Mouse (Mus musculus) hematopoietic stem cell, adult 5-6 weeks (primary cell): ENCODE results near the gene Bid. TPM values are rescaled to one million over a fixed set of nuclear protein-coding genes. Genes with fewer than 3 reads are reported as not detected.
A peak's percentile ranks its signal among the peaks of the same experiment; 100 is the strongest.
"Not testable (repeated sequence)": the region's sequence is repeated elsewhere in the genome, so short reads cannot be mapped to it uniquely, and the experiment has no call there.

ENCODE experiments used
- ATAC-seq, 2 experiments: fragments of 125-278 bp in 1 of 2; replicated peaks in 1 of 2; 2 replicates each; pipeline ENCODE4 v1.8.0; 2016 to 2017; ENCODE audit warnings: inconsistent platforms in 2 of 2, mild to moderate bottlenecking in 2 of 2, moderate number of reproducible peaks in 2 of 2, low read depth in 1 of 2, moderate TSS enrichment in 1 of 2; ENCODE audit not compliant: low FRiP score in 2 of 2, poor library complexity in 2 of 2, severe bottlenecking in 2 of 2, insufficient read depth in 1 of 2, low TSS enrichment in 1 of 2
- total RNA-seq: library from RNA; stranded (forward); fragments of 172-1452, 232-1000 nt; gene quantifications from 2 replicates; pipeline ENCODE4 v1.2.3, GENCODE M21; 2017

Gene Bid
- total RNA-seq, 1 experiment from 2014 or later = 14.0 TPM

DNA sequence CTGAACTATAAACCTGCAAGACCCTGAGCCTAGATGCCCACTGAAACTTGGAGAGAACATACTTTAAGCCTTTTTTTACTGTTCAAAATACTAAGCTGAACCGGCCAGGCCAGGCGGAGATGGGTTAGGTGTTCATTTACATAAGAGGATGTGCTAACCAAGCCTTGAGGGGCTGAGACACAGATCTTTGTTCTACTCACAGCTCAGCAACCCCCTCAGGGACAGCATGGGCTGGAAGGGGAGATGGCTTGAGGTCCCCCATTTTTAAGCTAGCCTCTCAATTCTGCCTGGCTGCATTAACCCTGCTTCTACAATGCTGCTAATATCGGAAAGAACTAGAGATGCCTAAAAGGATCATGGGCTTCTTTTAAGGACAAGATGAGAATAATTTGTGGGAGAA, 23.1 kb upstream of the Bid start:
- no peak for ATAC-seq

DNA sequence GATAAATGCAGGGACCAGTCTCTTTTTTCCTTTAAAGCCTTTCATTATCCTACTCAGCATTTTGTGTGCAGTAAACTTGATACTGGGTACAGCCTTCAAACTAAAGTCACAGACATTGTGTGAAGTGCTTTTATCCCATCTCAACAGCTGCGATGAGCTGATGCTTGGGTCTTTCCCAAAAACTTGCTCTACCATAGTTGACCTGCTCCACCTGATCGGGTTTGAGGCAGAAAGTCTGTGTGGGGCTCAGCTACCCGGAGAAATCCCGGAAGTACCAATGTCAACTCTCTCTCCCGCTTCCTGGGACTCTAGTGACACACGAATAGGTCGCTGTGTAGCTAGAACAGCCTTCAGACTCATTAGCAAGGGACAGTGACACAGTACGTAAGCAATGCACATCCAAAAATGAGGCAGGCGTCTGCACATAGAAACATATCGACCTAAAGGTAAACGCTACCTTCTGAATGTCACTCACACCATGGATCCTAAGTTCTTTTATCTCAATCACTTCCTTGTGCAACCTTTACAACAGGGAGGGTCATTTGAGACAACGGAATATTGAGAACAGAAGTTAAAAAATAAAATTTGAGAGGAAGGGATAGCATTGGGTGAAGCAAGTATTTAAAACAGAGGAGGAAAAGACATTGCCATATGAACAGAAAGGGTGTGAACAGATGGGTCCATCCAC, 22.3 kb upstream of the Bid start:
- ATAC-seq = no peak

DNA sequence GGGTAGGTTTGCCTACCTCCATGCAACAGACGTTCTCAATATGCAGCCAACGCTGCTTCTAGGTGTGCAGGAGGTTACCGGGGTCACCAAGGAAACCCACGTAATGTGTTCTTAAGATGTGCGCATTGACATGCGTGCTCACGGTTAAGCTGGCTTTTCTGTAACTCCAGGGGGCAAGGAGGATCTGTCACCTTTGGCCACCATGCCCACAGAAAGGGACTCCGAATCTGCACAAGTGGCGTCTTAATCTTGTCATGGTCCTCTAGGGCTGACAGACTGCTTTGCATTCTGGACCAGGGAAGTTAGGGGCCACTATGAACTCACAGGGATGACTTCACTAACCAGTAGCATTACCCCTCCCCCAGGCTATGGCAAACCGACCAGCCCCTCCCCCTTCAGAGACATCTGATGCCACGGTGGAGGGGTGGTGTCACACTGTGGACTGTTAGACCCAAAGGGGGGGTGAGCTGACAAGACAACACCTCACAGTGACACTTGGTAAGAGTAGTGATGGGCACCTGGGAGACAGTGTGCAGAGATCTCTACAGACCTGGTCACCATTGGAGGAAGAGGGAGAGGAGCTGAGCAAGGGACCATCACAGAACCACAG, 21.5 kb upstream of the Bid start:
- no peak for ATAC-seq

DNA sequence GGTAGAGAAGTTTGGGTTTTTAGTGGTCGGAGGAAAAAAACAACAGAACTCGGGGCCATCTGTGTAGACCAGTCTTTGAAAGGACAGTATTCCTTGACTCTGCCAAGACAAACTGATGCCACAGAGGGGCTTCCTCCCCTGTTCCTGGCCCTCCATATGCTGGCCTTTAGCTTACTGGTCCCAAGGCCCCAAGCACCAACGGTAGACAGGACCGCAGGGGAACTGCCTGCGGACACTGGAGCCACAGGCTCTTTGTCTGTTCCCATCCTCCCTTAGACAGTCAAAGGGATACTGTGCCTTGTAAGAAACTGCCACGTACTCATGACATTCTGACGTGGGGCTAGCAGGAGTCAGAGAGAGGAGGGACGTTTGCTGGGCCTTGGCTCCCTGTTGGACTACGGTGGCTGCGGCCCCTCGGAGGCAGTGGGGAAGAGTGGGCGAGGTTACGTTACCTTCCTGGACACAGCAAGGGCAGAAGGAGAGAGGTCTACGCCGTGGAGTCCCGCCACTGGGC, 20.5 kb upstream of the Bid start:
- ATAC-seq = no peak

DNA sequence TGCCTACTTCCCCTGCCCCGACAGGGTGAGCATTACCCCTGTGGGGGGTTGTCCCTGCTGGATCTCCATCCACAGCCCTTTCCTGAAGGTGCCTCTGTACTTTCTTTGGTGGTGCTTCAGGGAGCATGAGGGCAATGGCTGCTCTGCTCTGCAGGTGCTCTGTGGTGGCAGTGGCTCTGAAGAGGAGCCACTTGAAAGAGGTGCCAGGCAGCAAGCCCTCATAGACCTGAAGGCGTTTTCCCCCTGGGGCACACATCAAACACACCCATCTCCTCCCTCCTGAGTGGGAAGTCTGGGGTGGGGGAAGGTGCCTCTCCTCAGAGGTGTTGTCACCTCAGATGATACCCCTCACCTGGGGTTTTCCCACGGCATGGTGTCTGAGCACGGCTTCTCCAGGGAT, 17.5 kb upstream of the Bid start:
- ATAC-seq = no peak

DNA sequence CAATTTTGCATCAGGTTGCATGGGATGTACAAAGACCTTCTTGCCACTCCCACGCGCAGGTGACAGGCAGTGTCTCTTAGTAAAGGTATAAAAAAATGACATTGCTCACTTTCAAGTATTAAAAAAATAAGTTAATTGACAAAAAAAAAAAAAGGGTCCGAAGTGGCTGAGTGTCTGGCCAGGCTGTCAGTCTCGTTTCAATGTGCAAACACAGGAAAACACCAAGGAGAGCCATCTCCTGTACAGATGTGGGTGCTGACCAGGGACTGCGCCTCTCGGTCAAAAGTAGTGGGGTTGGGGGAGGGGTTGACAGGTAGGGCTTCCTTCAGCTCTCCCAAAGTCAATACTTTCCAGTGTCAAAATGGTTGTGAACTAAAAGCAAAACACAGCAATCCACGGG, 17.0 kb upstream of the Bid start:
- no peak for ATAC-seq

DNA sequence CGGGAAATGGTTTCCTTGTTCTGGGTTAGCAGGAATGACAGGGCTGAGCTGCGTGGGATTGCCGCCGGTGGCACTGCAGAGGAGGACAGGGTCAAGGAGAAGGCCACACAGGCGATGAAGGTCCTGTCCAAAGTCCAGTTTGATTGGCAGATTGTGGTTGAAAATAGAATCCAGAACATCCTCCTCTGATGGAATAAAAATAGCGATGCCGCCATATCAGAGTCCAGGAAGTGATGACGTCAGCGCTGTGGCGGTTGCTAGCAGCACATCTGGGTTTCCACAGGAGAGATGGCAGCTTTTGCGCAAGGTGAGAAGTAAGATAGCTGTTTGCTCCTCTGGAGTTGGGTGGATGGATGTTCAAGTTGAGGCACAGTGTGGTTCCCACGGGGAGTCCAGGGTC, 15.9 kb upstream of the Bid start:
- ATAC-seq = no peak

DNA sequence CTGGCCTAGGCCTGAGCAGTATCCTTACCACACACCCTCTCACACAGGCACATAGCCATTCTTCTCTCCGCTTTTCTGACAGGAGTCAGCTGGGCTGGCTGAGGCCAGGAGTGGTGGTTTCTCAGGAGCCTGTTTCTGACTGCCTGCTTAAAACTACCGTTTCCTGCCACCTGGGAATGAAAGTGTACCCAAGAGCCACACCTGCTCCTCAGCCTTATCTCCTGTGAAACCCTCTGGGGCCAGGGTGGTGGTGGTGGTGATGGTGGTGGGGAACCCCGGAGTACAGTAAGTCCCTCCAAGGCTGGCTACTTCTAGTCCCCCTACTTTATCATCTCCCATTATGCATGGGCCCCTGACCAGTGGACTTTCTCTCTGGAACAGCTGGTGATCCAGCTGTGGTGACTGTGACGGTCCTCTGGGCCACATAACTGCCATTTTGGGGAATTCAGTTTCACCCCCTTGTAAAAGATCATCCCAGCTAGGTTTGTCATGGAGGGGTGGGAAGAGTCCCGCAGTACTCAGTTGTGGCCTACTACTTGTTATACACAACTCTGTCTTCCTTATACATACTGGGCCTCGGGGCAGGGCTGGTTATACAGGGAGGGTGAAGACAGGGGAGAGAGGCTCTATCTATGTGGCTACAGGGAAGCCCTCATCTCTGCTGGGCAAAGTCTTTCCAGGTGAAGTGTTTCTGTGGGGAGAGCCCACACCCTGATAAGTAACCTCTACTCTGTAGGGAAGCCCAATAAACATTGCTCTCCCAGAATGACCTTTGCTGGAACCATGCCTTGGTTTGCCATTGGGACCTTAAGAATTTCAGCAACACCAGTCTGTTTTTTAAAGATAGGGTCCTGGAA, 14.0 kb upstream of the Bid start:
- ATAC-seq = no peak; a peak in 1 of 4 replicates

DNA sequence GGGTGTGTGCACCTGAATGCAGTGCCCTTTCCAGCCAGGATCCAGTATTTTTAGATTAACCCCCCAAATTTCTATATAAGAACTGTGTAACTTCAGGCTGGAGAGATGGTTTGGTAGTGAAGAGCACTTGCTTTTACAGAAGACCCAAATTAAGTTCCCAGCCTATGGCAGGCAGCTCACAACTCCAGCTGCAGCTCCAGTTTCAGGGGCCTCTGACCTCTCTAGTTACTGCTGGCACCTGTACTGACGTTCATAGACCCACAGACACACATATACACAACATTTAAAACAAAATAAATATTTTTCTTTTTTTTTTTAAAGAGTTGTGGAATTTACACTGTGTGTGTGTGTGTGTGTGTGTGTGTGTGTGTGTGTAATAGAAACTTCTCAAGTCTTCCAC, 12.8 kb upstream of the Bid start:
- ATAC-seq = no peak

DNA sequence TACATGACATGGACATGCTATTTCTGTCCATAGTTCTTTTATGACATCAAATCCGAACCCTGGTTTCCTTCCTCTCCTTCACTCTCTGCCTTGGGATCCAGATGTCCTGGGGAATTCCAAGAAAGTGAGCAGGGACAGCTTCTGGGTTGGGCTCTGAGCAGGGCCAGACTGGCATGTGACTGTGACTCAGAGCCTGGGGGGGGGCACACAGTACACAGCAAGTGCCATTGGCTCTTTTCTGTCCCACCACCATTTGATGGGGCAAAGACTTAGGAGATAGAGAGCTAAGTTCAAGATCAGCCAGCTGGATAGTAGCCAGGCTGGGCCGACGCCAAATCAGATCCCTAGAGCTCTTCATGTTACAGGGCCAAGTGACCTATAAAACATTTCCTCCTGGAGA, 11.1 kb upstream of the Bid start:
- no peak for ATAC-seq

DNA sequence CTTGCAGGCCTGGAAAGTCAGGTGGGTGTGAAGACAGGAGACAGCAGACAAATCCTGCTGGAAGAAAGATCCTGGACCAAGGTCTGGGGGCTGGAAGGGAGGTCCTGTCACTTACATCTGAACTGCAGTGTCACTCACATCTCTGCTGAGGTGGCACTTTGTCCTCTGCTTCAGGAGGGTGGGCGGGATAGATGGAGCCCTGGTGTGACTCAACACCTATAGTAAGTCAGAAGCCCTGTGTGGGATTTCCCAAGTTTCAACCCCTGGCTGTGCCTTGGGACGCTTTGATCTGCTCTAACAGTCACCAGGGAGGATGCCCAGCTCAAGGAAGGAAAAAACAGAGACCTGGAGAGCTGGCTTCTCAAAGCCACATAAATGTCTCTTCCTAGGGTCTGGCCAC, 10.2 kb upstream of the Bid start:
- ATAC-seq = no peak

DNA sequence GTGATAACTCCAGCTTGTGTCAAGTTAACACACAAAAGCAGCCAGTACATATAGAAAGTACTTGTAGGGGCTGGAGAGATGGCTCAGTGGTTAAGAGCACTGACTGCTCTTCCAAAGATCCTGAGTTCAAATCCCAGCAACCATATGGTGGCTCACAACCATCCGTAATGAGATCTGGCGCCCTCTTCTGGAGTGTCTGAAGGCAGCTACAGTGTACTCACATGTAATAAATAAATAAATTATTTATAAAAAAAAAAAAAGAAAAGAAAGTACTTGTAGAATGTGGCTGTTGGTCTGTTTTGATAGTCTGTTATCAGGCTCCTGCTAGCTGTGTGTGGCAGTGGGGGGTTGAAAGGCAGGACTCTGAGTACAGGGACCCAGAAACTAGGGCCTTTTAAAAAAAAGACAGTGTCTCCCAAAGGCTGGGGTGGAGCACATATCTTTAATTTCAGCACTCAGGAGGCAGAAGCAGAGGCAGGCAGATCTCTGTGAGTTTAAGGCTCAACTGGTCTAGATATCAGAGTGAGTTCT, 8.2 kb upstream of the Bid start:
- ATAC-seq = not testable (repeated sequence)

DNA sequence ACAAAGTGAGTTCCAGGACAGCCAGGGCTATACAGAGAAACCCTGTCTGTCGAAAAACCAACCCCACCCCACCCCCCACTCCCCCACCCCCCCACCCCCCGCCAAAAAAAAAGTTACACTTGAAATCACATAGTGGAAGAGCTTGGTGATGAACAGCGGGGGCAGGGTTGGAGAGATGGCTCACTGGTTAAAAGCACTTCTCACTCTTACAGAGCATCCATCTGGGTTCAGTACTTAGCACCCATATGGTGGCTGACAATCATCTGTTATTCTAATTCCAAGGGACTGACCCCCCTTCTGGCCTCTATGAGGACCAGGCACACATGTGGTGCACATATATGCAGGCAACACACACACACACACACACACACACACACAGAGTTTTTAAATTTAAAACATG, 1.3 kb upstream of the Bid start:
- no peak for ATAC-seq

DNA sequence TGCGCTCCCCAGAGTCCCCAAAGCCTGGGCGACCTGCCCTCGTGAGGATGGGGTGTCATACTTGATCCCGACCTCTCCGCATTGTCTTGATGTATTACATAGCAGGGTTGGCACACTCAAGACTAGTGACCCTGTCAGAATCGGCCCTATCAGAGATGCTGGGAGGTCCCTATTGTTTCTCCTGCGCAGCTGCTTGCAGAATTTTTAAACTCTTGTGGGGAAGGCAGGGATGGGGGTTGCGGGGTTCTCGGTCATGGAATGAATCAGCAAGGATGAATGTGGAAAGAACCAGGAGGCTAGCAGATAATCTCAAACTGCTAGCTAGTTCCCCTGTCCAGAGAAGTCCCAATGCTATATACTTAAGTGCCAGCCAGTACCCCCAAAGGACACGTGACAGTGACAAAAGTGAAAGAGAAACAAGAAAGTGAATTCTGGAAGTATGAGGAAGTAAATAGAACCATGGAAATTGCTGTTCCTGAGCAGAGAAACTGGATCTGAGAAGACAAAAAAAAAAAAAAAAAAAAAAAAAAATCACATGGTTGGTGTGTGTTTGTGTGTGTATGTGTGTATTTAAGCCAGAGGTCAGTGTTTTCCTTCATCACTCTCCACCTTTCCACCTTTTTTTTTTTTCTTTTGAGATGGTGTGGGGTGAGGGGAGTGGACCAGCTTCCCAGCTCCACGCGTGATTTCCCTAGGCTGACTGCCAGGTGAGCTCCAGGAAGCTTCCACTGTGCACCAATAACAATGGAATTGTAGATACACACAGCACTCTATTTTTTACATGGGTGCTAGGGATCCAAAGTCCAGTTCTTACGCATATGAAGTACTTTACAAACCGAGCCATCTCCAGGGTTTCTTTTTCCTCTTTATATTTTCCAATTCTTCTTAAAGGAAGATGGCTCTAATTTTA, 574 bp upstream of the Bid start:
- ATAC-seq = peak; percentile 16 to 50; a peak in 3 of 4 replicates

DNA sequence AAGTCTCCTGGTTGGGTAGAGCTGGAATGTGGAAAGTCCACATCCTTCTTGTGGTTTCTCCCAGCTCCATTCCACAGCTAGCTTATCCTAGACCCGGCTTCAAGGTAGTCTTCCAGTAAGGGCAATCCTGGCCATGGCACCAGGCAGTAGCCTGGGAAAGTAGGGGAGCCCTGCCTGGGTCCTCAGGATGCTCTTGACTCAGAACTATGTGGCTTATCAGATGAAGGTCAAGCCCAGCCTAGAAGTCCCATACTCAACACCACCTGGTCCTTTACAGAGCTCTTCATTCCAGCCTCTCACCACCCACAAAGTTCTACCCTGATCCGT, 1.0 kb downstream of the Bid start:
- no peak for ATAC-seq

DNA sequence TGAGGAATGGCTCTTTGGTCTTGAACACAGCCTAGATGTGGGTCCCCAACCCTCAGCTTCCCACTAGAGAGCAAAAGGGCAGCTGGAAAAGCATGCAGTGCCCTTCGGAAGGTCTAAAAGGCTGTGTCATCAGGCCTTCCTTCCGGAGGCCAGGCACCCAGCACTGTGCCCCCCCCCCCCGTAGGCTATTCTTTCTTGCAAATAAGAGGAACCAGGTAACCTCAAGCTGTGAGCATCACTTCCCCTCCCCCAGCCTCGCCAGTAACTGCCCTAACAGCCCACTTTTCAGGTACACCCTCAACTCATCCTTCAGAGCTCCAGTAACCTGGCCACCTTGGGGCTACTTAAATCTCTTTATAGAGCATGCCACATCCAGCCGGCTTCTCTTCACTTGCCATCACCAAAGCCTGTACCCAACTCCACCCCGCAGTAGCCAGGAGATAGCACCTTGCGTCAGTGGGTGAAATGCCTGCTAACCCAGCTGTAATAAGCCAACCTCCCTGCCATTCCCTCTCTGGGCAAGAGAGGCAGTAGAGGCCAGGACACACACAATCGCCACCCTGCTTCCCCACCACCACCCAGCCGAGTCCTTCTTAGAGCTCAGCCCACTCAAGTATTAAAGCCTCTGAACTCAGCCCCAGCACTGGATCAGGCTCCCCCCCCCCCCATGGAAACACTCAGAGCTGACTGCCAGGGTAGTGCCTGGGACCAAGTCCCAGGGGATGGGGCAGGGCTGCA, 1.6 kb downstream of the Bid start:
- peak; percentile 63 to 67 for ATAC-seq

DNA sequence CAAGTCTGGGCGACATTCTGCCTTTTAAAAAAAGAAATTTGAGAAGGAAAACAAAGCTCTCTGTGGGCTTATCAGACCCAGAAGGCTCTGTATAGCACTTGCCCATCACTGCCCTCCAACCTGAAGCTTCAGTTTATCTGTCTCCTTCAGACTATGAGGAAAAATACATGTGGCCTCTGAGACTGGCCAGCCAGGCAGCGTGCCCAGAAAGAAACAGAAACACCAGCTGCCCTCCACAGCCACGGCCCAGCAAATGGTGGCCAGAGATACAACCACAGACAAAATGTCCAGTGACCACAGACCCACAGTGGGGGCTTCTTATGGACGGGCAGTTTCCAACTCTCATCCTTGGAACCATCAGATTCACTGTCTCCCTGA, 2.1 kb downstream of the Bid start:
- peak in 1 of 2 experiments; percentile 1; a peak in 1 of 4 replicates for ATAC-seq
